Mouse (Mus musculus) retina, adult 2 months (tissue): ENCODE results near the gene S1pr4.

Experiments
- DNase-seq: peaks from one replicate; pipeline ENCODE4 v3.0.0-alpha.2; 2012; ENCODE audit warnings: low read depth, low spot score

Gene S1pr4

DNA sequence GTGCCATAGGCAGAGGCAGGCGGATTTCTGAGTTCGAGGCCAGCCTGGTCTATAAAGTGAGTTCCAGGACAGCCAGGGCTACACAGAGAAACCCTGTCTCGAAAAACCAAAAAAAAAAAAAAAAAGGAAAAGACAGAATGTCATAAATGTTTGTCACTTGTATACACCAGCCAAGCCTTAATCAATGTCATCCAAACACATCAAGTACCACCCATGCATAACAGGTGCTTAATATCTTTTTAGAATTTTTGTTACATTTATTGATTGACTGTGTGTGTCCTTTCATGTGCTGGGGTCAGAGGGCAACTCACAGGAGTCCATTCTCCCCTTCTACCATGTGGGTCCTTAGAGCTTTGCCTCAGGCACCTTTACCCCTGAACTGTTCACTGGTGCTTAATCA, at the start of gene S1pr4:
TSS of gene S1pr4 (minus strand) at position 101 of the 400 bp plus-strand sequence.
- no peak for DNase-seq

DNA sequence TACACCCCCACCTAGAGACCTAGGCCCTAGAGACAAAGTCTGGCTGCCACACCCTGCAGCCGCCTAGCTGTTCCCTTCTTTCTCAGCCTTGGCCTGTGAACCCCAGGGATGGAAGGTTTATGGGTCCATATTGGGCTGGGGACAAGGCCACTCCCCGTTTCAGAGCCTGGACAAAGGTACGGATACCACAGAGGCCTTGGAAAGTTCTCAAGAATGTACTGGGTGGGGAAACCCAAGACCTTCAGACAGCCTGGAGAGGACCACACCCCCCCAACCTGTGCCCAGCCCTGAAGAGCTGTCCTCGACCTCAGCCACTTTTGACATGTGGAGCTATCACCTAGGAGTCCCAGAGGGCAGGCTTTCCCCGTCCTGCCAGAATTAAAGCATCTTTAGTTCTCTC, 49.0 kb upstream of the S1pr4 start:
- DNase-seq: no peak

DNA sequence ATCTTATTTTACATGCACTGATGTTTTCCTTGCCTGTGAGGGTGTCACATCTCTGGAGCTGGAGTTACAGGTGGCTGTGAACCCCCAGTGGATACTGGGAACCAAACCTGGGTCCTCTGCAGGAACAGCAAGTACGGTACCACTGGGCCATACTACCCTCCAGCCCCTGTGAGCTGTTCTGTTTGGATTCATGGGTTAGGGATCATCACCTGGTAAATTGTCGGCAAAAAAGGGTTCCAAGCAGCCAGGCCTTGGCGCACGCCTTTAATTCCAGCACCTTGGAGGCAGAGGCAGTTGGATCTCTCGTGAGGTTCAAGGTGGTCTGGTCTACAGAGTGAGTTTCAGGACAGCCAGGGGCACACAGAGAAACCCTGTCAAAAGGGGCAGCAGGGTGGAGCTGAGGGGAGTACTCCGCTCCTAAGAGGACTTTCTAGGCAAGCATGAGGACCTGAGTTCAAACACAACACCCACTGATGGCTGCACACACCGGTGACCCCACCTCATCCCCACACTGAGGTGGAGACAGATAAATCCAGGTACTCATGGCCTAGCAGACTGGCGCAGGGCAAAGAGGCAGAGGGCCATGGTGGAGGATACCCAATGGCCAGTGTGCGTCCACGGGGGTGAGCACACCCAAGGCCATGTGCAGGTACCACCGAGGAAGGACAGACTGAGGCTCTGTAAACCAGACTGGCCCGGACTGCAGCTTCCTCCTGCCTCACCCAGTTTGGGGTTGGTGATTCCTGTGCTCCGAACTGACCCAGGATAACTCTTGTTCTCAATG, 47.0 kb upstream of the S1pr4 start:
- DNase-seq: no peak

DNA sequence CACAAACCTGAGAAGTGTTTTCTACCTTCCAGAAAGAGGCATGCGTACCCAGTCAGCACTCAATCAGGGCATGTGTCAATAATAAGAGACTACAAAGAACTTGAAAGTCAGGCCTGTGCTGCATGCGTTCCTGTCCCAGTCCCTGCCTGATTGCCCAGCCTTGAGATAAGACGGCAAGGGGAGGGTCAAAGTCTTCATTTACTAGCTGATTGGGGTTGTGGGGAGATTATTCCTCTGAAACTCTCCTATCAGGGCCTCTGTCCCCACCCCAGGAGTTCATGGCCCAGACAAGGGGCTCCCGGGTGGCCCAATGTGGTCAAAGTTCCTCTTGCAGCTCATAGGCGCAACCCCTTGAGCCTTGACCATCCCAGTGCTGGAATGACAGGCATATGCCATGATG, 46.4 kb upstream of the S1pr4 start:
- DNase-seq: no peak

DNA sequence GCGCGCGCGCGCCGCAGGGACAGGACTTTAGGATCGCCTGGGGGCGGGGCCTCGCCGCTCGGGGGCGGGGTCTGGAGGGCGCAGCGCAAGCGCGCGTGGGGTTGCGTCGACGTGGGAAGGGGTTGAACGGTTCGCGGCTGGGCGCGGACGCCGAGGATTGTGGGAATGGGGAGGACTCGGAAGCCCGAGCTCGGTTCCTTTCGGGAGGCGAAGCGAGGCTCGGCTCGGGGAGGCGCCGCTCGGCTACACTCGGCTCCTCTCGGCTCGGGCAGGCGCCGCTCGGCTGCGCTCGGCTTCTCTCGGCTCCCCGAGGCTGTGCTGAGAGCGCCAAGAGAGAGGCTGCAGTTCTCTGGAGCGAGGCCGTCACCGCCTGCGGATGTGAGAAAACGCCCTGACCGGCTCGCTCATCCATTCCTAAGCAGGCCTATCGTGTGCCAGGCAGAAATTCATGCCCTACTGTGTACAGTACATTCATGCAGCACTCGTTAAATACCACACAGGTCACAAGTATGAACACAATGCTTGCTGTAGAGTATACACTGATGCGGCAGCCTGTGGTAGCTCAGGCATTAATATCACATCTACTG, 45.3 kb upstream of the S1pr4 start, which contains the start of gene Gna11:
TSS of gene Gna11 (minus strand) at position 30 of the 587 bp plus-strand sequence.
- DNase-seq: peak; percentile 96

DNA sequence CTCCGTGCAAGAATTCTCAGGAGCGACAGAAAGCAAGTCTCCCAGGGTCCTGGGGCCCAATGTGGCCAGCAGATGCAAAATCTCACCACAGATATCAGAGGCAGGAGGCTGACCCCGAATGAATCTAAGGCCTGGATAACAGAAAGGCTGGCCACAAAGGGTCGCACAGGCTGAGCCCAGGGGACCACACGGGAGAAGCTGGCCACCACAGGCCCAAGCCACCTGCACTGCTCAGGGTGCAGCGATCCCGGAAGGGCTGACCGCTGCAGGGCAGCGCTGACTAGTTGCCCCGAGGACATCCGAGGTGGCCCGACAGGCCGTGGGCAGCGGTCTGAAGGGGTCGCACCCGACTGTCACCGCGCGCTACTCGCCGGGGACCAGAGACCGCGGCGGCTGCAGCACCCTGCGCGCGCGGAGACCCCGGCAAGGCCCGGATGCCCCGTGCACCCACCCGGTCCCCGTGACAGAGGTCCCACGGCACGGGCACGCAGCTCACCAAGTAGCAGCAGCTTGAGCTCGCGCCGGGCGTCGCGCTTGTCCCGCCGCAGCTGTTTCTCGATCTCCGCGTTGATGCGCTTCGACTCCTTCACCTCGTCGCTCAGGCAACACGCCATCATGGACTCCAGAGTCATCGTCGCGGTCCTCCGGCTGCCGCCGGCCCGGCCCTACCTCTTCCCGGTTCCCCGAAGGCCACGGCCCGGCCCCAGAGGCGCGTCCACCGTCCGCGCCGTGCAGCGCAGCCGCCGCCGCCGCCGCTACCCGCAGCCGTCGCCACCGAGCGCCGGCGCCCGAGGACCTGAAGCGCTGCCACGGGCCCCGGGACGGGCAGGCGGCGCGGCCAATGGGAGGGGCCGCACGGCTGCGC, 44.6 kb upstream of the S1pr4 start:
- DNase-seq: no peak

DNA sequence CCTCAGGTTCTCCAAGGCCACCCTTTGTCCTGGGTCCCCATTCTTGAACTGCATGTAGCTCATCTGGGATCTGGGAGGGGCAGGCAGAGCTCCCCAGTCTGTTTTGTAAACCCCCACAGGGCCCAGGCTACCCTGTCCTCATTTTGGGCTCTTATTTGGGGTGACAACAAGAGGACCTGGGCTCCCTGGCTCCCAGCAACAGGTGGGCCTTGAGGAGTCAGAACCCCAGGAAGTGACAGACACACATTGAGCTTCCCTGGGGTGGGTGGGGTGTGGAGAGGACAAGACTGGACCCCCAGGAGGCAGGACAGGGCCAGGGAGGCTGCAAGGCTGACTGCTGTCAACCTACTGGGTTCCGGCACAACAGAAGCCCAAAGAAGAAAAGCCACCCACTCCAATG, 43.7 kb upstream of the S1pr4 start:
- DNase-seq: no peak

DNA sequence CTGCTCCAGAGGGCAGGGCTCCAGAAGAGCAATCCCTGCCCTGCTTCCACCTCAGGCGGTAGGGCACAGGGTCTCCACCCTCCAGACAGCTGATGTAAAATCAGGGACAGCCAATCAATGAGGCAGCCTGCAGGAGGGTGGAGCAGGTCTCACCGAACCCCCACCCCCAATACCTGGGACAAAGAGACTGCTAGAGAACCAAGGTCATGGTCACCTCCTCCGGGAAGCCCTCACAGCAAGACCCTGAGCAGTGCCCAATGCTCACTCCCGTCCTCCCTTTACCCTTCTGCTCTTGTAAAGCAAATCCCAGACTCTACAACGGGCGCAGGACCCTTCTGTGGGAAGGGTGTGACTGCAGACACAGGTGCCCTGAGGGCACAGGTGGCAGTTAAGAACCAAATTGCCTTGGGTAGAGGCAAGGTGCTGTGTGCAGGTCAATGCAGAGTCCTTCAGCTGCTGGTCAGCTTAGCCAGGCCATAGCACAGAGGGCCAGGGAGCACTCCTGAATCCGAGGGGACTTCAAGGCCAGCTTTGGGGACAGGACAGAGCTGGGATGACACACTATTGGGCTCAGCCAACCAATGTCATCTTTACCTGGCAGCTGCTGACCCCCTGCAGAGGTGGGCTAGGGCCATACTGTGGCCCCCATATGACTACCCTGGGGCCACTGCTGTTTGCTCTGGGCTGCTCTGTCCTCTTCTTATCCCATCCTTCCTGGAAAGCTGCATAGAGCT, 43.0 kb upstream of the S1pr4 start:
- no peak for DNase-seq

DNA sequence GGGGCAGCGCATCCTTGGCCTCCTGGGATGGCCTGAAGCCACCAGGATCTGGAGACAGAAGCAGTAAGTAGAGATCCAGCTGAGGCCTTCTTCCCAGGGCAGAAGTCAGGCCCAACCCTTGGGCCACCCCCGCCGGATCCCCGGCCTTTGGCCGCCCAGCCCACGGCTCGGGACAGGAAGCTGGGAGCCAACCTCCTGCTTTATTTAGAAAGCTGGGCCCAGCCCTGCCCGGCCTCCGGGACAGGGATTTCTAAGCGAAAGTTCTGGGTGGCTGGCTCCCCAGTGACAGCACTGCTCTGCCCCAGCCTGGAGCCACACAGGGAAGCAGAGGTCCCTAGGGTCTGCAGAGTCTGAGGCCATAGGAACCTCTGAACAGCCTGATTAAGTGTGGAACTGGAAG, 41.9 kb upstream of the S1pr4 start:
- DNase-seq: no peak

DNA sequence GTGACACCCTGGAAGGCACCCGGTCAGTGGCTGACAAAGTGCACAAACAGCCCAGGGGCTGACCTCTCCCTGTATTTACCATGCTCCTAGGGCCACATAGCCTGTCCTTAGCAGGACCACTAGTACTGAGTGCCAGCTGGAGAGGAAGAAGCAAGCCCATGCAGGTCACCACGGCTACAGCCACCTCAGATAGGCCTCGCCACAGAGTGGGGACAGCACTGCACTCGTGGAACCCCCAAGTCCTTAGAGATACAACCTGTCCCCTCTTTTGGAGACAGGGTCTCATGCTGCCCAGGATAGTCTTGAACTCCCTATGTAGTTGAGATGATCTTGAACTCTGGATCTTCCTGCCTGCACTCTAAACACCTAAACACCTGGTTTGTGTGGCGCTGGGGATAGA, 41.4 kb upstream of the S1pr4 start:
- DNase-seq: no peak

DNA sequence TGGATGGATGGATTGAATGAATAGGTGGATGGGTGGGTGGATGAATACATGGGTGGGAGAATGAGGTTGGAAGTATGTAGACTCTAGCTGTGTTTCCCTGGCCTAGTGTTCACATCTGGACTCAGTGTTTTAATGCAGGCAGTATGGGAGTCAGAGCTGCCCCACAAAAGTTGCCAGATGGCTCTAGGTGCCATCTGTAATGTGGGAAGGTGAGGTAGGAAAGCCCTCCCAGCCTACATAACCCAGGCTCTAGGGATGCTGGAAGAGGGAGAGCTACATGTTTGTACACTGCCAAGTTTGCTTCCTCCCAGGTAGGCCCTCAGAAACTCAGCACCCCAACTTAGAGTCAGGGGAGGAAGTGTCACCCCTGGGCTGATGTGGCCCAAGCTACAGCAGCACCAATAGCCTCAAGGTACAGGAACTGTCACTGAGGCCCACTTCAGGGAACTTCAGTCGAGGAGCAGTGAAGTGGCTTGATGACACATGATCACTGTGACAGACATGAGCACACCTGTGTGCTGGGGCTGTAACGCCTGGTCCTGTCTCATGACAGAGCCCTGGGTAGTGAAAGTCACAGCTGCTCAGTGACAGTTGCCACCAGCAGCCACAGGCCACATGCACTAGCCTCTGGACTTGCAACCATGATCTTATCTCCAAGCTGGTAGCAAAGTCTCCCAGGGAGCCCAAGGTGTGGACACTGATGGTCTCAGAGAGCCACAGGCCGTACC, 38.6 kb upstream of the S1pr4 start:
- DNase-seq: no peak

DNA sequence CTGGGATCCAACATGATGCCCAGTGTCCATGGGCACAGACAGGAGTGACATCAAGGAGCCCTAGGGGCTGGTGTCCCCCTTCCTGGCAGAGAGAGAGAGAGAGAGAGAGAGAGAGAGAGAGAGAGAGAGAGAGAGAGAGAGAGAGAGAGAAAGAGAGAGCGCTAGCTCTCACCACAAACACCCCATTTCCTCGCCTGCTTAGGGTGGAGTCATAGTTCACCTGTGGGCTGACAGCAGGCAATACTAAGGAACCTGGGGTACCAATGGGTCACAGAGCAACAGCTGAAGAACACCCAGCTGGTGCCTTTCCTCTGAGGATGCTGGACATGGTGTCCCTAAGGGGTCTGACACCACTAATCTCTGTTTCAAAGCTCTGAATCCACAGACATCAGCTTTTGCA, 37.5 kb upstream of the S1pr4 start:
- DNase-seq: no peak

DNA sequence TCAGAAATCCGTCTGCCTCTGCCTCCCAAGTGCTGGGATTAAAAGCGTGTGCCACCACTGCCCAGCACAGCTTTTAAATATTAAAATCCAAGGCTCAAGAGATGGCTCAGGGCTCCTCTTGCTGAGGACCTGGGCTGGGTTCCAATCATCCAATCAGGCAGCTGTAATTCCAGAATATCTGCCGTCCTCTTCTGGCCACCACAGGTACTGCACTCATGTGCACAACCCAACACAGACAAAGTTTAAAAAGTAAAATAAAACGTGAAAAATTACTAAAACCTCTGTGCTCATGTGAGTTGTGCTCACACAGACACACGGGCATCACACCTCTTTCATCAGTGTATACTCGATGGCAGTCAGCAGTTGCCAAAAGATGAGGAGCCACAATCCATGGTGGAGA, 36.8 kb upstream of the S1pr4 start:
- no peak for DNase-seq

DNA sequence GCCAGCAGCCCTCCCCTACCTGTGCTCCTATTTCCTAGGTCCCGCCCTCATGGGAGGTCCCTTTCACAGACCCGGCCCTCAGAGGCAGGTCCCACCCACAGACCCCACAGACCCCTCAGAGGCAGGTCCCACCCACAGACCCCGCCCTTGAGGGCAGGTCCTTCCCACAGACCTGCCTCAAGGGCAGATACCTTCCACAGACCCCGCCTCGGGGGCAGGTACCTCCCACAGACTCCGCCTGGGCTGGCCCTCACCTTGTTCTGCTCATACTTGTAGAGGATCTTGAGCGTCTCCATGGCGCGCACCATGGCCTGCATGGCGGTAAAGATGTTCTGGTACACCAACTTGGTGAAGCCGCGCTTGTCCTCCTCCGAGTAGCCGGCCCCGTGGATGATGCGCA, 34.9 kb upstream of the S1pr4 start:
- no peak for DNase-seq

DNA sequence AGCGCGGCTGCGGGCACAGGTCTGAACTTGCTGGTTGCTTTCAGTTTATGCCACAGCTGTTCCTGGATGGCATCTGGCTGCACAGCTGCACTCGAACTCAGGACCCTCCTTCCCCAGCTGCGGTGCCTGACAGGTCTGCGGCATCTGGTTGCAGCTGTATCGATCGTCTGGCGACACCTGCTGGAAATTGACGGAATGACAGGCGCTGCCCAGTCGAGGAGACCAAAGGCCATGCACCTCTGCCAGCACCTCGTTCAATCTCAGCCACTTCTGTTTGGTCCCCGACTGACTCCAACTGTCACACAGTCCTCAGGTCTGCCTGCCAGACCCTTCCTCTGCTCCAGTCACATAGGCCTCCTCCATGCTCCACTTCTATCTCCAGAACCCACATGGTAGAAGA, 26.8 kb upstream of the S1pr4 start:
- no peak for DNase-seq

DNA sequence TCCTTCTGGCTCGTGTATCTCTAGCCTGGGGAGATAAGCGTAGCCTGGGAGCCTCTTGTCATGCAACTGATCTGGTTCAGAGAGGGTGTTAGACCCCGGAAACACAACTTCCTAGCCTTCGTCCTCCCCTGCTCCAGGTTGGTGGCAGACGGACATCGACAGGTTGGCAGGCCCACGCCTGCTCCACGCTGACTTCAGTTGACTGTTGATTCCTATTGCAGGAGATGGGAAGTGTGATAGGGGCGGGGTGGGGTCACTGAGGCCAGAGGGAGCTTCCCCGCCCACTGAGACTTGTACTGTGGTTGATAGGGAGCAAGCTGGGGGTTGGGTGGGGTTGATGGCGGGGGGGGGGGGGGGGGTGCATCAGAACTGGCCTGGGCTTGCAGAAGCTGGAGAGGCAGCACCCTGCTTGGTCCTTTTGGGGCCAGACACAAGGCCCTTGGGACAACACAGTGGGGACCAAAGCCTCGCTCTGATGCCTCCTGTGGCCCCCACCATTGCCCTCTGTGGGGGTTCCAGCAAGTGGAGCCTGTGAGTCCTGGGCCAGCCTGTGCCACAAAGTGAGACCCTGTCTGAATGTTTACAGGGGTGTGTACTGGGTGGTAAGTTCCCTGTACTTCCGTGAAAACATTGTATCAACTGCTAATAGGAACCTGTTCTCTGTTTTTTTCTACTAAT, 25.2 kb upstream of the S1pr4 start:
- no peak for DNase-seq

DNA sequence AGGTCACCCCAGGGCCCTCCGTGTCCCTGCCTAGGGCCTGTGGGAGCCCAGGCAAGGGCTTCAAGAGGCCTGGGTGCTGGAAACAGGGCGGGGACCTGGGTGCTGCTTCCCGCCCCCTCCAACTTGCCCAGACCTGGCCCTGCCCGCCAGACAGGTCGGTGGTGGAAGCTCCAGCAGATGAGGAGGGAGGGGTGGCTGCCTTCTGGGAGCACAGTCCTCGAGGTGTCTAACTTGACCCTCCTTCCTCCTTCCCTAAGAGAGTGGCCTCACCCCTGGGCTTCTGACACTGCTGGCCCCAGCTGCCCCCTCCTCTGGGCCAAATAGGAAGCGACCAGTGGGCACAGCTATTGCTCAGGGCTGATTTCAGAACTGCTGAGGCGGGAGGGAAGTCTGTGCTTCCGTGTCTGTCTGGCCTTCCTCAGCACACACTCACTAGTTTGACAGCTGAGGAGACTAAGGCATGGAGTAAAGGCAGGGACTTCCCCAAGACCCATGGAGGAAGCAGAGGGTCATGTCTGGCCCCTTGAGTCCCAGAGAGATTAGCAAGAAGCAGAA, 24.2 kb upstream of the S1pr4 start, which contains the start of gene Gna15:
TSS of gene Gna15 (minus strand) at position 175 of the 555 bp plus-strand sequence.
- DNase-seq: no peak

DNA sequence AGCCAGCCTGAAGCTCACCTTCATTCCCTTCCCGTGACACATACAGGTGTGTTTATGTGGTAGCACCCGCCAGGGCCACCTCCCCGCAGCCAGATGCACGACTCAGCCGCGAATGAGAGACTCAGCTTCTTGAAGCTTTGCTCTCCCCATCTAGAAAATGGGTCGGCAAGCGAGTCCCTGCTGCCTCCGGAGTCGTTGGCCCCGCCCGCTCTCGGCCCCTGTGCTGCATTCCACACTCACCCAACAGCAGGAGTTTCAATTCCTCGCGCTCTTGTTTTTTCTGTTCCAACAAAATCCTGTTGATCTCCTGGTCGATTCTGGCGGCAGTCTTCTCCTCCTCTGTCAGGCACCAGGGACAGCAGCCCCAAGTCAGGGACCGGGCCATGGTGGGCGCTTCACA, 23.6 kb upstream of the S1pr4 start:
- DNase-seq: no peak

DNA sequence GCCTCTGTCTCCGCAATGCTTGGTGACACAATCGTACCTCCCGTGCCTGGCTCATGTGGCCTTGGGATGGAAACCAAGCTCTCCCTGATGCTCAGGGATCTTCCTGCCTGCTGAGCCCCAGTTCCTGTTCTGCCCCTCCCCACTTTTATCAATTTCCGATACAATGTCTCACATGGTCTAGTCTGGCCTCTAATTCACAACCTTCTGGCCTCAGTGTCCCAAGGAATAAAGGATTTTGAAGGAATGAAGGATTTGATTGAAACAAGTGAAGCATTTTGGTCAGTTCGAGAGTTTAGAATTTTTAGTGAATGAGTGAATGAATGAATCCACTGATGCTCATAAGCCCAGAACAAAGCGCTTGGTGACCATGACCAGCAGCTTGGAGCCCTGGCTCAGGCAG, 23.2 kb upstream of the S1pr4 start:
- DNase-seq: no peak

DNA sequence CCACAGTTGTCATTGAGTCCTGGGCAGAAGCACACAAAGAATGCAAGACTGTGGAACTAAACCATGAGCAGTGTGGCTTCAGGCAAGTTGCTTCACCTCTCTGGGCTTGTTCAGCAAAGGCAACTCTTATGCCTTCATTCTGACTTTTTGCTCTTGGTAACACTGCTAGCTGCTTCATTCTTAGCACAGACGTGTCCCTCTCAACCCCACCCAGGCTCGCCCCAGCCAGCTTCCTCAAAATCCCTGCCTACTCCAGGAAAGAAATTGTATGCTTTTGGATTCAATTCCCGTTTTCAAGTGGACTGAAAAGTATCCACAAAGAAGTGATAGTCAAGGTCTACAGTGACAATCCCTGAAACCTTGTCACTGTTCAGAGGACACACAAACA, 20.0 kb upstream of the S1pr4 start:
- no peak for DNase-seq
